Mouse (Mus musculus) lung, postnatal 14 days (tissue): ENCODE measurements at regions not wholly inside any gene's neighbourhood (a gene's known extent, or its start where the extent isn't known, plus 50 kb on each side); places are given as distances from the start of the nearest gene placed in this dataset.

Experiments used
- DNase-seq: peaks from one replicate; pipeline ENCODE4 v3.0.0; 2021

DNA sequence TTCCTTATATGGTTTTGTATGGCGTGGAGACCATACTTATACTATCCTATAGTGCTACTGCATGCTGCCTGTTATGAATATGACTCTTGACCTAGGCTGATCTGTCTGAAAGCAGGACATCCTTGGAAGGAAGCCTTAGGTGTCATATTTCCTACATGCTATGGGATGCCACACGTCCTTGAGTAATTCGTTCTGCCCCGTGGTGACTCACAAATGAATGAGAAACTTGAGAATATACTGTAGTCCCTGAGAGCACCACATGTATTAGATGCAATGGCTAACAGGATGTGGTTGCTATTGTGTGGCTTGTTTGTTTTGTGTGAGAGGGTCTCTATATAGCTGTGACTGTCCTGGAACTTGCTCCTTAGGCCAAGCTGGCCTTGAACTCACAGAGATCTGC, 57.2 kb upstream of the Adgrg6 start:
- DNase-seq: no peak

DNA sequence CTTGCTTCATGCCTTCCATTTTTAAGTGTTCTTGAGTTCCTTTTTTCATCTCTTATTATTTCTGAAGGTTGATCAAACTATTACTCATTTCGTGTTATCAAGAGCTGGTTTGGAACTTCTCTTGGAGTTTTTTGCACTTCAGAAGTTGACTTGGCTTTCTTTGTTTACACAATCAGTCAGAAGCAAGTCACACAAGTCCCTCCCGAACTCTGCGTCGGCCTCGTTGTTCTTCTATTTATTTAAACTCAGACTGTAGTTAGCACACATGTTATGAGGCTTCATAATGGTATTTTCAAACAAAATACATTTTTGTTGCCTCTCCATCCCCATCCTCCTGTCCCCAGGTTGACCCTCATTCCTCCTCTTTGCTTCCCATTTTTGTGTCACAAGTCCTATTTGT, 55.6 kb upstream of the Adgrg6 start:
- peak; percentile 2 for DNase-seq

DNA sequence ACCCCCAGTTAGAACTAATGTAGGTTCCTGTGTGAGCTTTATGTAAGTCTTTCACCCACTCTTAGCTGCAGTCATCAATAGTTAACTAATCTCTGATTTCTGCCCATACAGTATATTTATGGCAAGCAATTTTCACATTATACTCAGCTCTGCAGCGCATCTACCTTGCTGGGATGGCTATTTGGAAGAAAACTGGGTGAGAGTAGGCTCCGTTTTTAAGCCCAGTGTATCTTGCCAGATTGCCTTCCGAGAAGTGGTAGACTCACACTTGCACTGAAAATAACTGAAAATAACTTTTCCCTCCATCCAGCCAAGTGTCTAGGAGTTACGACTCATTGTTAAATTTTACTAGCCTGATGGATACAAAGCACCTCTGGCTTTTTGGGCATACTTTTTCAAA, 54.6 kb upstream of the Adgrg6 start:
- DNase-seq: no peak
